Mouse (Mus musculus): ENCODE data around the gene Ak5. TPM values are rescaled to one million over a fixed set of nuclear protein-coding genes. Genes with fewer than 3 reads are reported as not detected.

The Ak5 gene
- polyA plus RNA-seq, 1 experiment: 3.4 TPM

DNA sequence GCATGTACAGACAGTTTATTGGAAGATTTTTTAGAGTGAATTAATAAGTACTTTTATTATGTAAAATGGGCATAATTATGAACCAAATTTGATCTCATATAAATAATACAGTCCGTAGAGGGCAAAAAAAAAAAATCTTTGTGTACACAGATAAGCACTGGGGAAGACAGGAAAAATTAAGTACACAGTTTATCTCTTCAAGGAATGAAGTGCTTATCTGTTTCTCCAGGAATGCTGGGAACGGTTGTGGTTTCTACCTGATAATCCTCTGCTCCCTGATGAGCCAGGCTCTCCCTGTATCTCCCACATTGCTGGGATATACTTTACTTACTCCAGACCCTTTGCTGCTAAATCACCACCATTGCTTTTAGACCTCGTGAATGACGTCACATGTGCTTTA, 108.9 kb downstream of the Ak5 start:
- TF ChIP-seq CTCF (IDR thresholded peaks at IDR 0.05; ENCODE audit: borderline replicate concordance, extremely low read depth, insufficient read depth, insufficient read length): no peak
- TF ChIP-seq POLR2A (IDR thresholded peaks at IDR 0.05; ENCODE audit: borderline replicate concordance, extremely low read depth, insufficient read depth, insufficient read length, poor library complexity, severe bottlenecking): no peak
- no peak for DNase-seq (ENCODE audit: low read depth)

DNA sequence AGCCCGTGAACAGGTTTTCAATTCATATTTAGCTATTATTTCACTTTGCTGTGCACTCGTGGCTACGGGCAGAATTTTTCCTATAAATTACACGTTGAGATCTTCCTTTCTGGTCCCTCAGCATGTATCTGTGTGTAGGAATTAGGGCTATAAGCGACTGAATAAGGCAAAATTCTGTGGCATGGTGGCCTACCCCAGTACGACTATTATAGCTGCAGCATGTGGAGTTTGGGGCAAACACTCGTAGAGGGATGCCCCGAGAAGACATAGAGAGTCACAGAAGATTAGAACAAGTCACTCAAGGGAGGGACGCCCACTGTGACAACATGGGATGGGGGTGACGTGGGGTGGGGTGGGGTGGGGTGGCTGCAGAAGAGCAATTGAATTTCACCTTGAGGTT, 110.1 kb downstream of the Ak5 start:
- TF ChIP-seq POLR2A (IDR thresholded peaks at IDR 0.05; ENCODE audit: borderline replicate concordance, extremely low read depth, insufficient read depth, insufficient read length, poor library complexity, severe bottlenecking) (no peak), CTCF (IDR thresholded peaks at IDR 0.05; ENCODE audit: borderline replicate concordance, extremely low read depth, insufficient read depth, insufficient read length) (no peak)
- DNase-seq (ENCODE audit: low read depth): no peak

DNA sequence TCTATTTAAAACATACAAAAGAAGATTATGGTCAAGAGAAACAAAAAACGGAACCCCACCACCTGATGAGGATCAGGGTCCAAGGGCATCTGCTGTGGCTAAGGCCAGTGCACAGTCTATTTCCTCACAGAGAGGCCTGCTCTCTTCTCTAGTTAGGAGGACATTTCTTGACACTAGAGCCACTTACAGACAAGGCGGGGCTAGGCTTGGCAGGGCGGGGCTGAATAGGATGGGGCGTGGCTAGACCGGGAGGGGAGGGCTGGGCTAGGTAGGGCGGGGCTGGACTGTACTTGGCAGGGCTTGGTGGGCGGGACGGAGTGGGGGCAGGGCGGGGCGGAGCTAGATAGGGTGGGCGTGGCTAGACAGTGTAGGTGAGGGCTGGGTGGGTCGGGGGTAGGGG, 110.5 kb downstream of the Ak5 start:
- DNase-seq (ENCODE audit: low read depth): no peak
- TF ChIP-seq POLR2A (IDR thresholded peaks at IDR 0.05; ENCODE audit: borderline replicate concordance, extremely low read depth, insufficient read depth, insufficient read length, poor library complexity, severe bottlenecking): no peak
- no peak for TF ChIP-seq CTCF (IDR thresholded peaks at IDR 0.05; ENCODE audit: borderline replicate concordance, extremely low read depth, insufficient read depth, insufficient read length)

DNA sequence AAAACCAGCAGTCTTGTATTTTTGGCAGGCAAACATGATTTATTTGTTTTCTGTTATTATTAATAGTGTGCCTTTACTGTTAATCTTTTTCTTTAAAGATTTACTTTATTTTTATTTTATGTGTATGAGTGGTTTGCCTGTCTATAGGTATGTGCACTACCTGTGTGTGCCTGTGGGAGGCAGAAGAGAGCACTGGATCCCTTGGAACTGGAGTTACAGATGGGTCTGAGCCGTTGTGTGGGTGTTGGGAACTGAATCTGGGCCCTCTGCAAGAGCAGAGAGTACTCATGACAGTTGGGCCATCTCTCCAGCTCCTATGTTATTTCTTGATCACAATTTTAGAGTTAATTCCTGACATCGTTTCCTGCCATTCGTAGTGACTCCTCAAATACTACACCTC, 111.2 kb downstream of the Ak5 start:
- no peak for DNase-seq (ENCODE audit: low read depth)
- no peak for TF ChIP-seq CTCF (IDR thresholded peaks at IDR 0.05; ENCODE audit: borderline replicate concordance, extremely low read depth, insufficient read depth, insufficient read length)
- no peak for TF ChIP-seq POLR2A (IDR thresholded peaks at IDR 0.05; ENCODE audit: borderline replicate concordance, extremely low read depth, insufficient read depth, insufficient read length, poor library complexity, severe bottlenecking)

DNA sequence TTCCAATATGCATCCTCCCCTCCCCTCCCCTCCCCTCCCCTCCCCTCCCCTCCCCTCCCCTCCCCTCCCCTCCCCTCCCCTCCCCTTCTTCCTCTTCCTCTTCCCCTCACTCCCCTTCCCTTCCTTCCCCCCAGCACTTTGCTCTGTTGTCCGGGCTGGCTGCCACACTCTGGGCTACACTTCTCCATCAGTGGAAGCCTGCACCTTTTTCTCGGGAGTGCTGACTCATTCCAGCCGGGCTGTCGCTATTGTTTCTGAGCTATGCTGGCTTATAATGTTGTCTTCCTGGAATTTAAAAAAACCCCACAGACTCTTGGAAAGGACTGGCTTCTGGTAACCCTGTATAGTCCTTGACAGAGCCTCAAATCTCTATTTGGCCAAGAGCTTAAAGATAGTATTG, 111.7 kb downstream of the Ak5 start:
- DNase-seq (ENCODE audit: low read depth): no peak
- TF ChIP-seq POLR2A (IDR thresholded peaks at IDR 0.05; ENCODE audit: borderline replicate concordance, extremely low read depth, insufficient read depth, insufficient read length, poor library complexity, severe bottlenecking) (no peak), CTCF (IDR thresholded peaks at IDR 0.05; ENCODE audit: borderline replicate concordance, extremely low read depth, insufficient read depth, insufficient read length) (no peak)

DNA sequence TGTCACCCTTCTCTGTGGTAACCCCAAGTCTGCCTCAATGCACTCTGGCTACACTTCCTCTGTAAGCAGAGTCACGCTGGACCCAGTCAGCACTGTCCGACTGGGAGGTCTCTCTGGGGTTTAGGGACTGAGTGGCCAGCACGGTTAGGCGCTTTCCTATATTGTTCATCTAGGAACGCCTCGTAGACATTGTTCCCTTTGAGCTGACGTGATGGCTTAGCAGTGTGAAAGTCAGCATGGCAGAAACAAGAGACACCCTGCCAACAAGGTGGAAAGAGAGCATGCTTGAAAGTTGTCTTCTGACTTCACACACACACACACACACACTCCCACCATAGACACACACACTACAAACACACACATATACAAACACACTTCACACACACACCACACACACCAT, 112.9 kb downstream of the Ak5 start:
- DNase-seq (ENCODE audit: low read depth): no peak
- TF ChIP-seq CTCF (IDR thresholded peaks at IDR 0.05; ENCODE audit: borderline replicate concordance, extremely low read depth, insufficient read depth, insufficient read length) (no peak), POLR2A (IDR thresholded peaks at IDR 0.05; ENCODE audit: borderline replicate concordance, extremely low read depth, insufficient read depth, insufficient read length, poor library complexity, severe bottlenecking) (no peak)

DNA sequence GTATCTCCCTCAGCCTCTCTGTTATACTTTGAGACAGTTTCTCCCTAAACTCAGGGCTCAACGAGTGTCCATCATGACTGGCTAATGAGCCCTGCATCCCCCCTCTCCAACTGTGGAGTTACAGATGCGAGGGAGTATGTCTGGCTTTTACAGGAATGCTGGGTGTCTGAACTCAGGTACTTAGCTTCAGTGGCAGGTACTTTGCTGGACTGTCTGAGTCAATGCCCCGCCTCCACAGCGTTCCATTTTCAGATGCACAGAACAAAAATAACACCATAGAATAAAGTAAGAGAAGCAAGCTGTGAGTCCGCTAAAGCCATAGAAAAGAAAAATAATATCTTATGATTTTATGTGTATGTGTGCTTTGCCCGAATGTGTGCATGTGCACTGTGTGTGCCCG, 113.8 kb downstream of the Ak5 start:
- no peak for TF ChIP-seq CTCF (IDR thresholded peaks at IDR 0.05; ENCODE audit: borderline replicate concordance, extremely low read depth, insufficient read depth, insufficient read length)
- TF ChIP-seq POLR2A (IDR thresholded peaks at IDR 0.05; ENCODE audit: borderline replicate concordance, extremely low read depth, insufficient read depth, insufficient read length, poor library complexity, severe bottlenecking): no peak
- DNase-seq (ENCODE audit: low read depth): no peak

DNA sequence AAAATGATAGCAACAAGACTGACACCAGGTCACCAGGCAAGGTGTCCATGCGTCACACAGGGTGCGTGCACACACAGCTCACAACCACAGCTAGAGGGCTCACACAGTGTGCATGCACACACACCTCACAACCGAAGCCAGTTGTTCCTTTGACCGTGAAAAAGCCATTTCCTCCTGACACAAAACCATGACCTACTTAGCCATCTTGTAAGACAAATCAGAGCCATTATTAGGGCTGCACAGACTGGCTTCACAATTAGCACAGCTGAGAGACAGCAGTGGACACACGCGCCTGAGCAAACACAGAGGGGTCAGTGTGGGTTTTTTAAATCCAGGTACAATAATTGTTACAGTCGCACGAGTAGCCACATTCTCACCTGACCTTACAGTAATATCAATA, 115.5 kb downstream of the Ak5 start:
- DNase-seq (ENCODE audit: low read depth): no peak
- TF ChIP-seq POLR2A (IDR thresholded peaks at IDR 0.05; ENCODE audit: borderline replicate concordance, extremely low read depth, insufficient read depth, insufficient read length, poor library complexity, severe bottlenecking) (no peak), CTCF (IDR thresholded peaks at IDR 0.05; ENCODE audit: borderline replicate concordance, extremely low read depth, insufficient read depth, insufficient read length) (no peak)

DNA sequence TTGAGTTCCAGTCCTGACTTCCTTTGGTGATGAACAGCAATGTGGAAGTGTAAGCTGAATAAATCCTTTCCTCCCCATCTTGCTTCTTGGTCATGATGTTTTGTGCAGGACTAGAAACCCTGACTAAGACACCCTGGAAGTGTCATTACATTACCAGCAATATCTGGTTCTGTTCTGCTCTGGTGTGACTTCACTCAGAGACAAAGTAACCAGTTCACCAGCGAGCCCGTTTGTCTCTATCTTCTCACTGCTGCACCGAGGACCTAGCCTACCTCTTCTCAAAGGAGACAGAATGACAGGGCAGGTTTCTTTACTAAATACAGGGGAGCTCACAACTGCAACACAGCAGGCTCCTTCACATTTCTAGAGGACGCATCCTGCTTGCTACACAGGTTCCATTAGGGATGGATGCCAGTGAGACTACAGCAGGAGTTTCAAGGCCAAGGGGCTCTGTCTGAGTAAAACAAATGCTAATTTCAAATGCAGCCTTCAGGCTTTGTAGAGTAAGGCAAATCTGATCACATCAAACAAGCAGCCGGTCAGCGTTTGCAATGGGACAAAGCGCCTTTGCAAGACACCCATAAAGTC, 117.5 kb downstream of the Ak5 start:
- TF ChIP-seq POLR2A (IDR thresholded peaks at IDR 0.05; ENCODE audit: borderline replicate concordance, extremely low read depth, insufficient read depth, insufficient read length, poor library complexity, severe bottlenecking): no peak
- no peak for TF ChIP-seq CTCF (IDR thresholded peaks at IDR 0.05; ENCODE audit: borderline replicate concordance, extremely low read depth, insufficient read depth, insufficient read length)
- no peak for DNase-seq (ENCODE audit: low read depth)

DNA sequence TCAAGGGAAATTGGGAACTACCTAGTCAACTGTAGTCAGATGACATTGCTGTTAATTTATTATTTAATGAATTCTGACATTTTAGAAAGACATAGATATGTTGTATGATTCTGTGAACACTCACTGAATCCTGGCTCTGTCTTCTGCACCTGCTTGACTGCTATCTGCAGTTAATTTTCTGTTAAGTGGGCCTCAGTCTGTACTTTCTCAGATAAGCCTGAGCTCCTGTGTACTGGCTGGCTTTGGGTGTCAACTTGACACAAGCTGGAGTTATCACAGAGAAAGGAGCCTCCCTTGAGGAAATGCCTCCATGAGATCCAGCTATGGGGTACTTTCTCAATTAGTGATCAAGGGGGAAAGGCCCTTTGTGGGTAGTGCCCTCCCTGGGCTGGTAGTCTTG, 118.1 kb downstream of the Ak5 start:
- TF ChIP-seq POLR2A (IDR thresholded peaks at IDR 0.05; ENCODE audit: borderline replicate concordance, extremely low read depth, insufficient read depth, insufficient read length, poor library complexity, severe bottlenecking) (no peak), CTCF (IDR thresholded peaks at IDR 0.05; ENCODE audit: borderline replicate concordance, extremely low read depth, insufficient read depth, insufficient read length) (no peak)
- no peak for DNase-seq (ENCODE audit: low read depth)

DNA sequence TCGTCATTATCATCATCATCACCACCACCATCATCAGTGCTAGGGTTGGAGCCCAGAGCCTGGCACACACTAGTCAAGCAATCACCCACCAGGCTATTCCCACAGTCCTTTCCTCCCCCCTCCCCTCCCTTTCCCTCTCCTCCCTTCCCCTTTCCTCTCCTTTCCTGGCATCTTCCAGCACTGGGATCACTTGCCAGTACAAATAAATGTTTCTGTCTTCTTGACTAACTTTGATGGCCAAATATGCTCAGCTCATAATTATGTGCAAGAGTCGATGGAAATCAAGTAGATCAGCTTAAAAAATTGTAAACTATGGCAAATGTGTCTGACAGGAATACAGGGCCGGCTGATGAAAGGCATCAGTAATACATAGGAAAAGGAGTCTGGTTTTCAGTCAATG, 123.2 kb downstream of the Ak5 start:
- no peak for TF ChIP-seq POLR2A (IDR thresholded peaks at IDR 0.05; ENCODE audit: borderline replicate concordance, extremely low read depth, insufficient read depth, insufficient read length, poor library complexity, severe bottlenecking)
- DNase-seq (ENCODE audit: low read depth): no peak

DNA sequence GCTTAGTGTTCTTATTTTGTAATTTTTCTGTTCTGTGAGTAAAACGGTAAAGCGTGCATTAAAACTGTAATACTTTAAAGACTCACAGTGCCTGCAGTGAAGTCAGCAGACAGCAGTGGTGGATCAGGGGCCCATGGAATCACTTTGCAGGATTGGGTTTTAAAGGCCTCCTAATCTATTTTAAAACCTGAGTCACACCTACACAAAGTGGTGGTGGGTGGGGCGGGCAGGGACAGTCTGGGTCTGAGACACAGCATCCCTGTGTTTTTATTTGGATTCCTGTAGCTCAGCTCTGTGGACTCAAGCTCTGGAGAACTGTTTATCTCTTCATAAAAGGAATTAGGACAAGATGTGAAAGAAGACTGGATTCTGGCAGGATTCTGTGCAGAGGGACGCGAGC, 125.9 kb downstream of the Ak5 start:
- no peak for DNase-seq (ENCODE audit: low read depth)
- TF ChIP-seq POLR2A (IDR thresholded peaks at IDR 0.05; ENCODE audit: borderline replicate concordance, extremely low read depth, insufficient read depth, insufficient read length, poor library complexity, severe bottlenecking) (no peak), CTCF (IDR thresholded peaks at IDR 0.05; ENCODE audit: borderline replicate concordance, extremely low read depth, insufficient read depth, insufficient read length) (no peak)

DNA sequence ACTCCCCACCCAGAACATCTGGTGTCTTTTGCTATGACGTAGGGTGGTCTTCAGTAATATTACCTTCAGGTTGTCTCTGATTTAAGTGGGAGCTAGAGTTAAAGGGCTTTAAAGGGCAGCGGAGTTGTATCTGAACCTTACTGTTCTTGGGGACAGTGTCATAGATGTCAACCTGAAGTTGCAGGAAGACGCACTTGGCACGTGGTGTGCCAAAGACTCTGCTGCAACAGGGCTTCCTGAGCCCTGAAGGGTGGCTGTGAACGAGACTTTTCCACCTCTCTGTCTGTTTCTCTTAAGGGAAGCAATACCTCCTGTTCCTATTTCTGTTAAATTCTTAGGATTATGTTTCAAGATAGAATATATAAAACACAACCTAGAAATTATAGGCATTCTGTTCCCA, 137.8 kb downstream of the Ak5 start:
- no peak for DNase-seq (ENCODE audit: low read depth)
- TF ChIP-seq CTCF (IDR thresholded peaks at IDR 0.05; ENCODE audit: borderline replicate concordance, extremely low read depth, insufficient read depth, insufficient read length) (no peak), POLR2A (IDR thresholded peaks at IDR 0.05; ENCODE audit: borderline replicate concordance, extremely low read depth, insufficient read depth, insufficient read length, poor library complexity, severe bottlenecking) (no peak)

All from brain, embryonic 14.5 days (tissue).